Mouse (Mus musculus) neural tube, embryonic 14.5 days (tissue): ENCODE data around the gene Hoxb6. TPM values are rescaled to one million over a fixed set of nuclear protein-coding genes. Genes with fewer than 3 reads are reported as not detected.
A peak's percentile ranks its signal among the peaks of the same experiment; 100 is the strongest.

Source experiments
- ATAC-seq: fragments of 200-750 bp; cut with Nextera tagmentation; 2 replicates; pipeline ENCODE4 v1.8.0; 2017; ENCODE audit warnings: low read depth, mild to moderate bottlenecking, moderate TSS enrichment, moderate library complexity
- H3K27ac ChIP-seq: fragments of 300-500 bp; sonication (generic); 2 replicates; pipeline ENCODE4 v1.5.1; 2014; ENCODE audit warnings: low read depth, mild to moderate bottlenecking, control low read depth, low read length, moderate library complexity, mixed read lengths
- H3K27me3 ChIP-seq: fragments of 300-500 bp; sonication (generic); 2 replicates; pipeline ENCODE4 v1.6.1; 2014; ENCODE audit warnings: low read length; ENCODE audit not compliant: control insufficient read depth, insufficient read depth
- H3K36me3 ChIP-seq: fragments of 300-500 bp; sonication (generic); 2 replicates; pipeline ENCODE4 v1.6.1; 2014; ENCODE audit warnings: low read length, mixed read lengths; ENCODE audit not compliant: control insufficient read depth, insufficient read depth
- H3K4me1 ChIP-seq: fragments of 300-500 bp; sonication (generic); 2 replicates; pipeline ENCODE4 v1.6.1; 2014; ENCODE audit warnings: low read length; ENCODE audit not compliant: control insufficient read depth, insufficient read depth
- H3K4me2 ChIP-seq: fragments of 300-500 bp; sonication (generic); 2 replicates; pipeline ENCODE4 v1.6.1; 2014; ENCODE audit warnings: mild to moderate bottlenecking, low read depth, low read length, control low read depth
- H3K4me3 ChIP-seq: fragments of 300-500 bp; sonication (generic); 2 replicates; pipeline ENCODE4 v1.5.1; 2014; ENCODE audit warnings: low read depth, low read length, control low read depth, mixed read lengths
- H3K9ac ChIP-seq: fragments of 300-500 bp; sonication (generic); replicated peaks from 2 replicates; pipeline ENCODE4 v1.6.1; 2014; ENCODE audit warnings: low read depth, mild to moderate bottlenecking, control low read depth, low read length, mixed read lengths
- H3K9me3 ChIP-seq: fragments of 300-500 bp; sonication (generic); 2 replicates; pipeline ENCODE4 v1.6.1; 2016; ENCODE audit warnings: low read length; ENCODE audit not compliant: control insufficient read depth
- WGBS: fragments of 180-500 bp; shearing (Covaris S2); extraction: QIAGEN DNeasy Blood & Tissue Kit; methylation state at CpG from one replicate; pipeline ENCODE4 v1.1.7; 2014; 5-methylcytosine and 5-hydroxymethylcytosine counted together
- polyA plus RNA-seq: library from polyadenylated mRNA; unstranded; fragments of >200 nt; fragmentation: Nextera tagmentation; extraction: Ambion mirVana; gene quantifications from 2 replicates; pipeline ENCODE4 v1.2.1, GENCODE M21; 2014

Gene Hoxb6
- polyA plus RNA-seq, 1 experiment from 2014 or later, result 138 TPM

DNA sequence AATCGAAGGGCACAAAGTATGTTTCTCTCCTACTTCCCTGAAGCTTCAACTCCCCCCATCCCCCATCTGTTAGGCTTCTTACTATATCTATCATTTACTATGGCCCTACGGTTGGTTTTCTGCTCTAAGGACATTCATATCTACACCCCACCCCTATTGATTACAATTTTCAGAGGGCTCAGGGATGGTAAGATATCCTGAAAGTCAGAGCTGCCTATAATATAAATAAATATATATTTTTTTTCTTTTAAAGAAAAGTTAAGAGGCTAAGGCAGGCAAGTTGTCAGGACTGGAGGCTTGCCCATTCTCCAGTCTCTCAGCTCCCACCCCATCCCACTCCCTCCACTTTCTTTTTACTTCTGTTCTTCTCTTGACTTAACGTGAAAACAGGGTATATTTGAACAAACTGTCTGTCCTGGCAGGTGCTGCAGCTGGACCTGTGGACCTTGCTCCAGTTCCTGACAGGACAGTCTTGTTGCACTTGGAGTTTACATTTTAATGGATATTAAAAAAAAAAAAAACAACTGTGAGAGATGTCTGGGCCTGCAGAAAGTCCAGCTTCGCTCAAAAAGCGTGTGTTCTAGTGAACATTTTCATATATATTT, 54.7 kb downstream of the Hoxb6 start:
- no peak for ATAC-seq
- no peaks in the 10 kb centered on the region for H3K9me3 ChIP-seq
- H3K4me3 ChIP-seq, result peak overlapping the region; percentile 59; the same call in 1 of the 2 replicates
- peak overlapping the region; percentile 100 for H3K27ac ChIP-seq
- peaks cover 21% of the 10 kb centered on the region for H3K36me3 ChIP-seq
- no peaks in the 10 kb centered on the region for H3K27me3 ChIP-seq
- WGBS, result 25% methylated on average over 5 of the region's 5 CpGs
- H3K9ac ChIP-seq, result peak overlapping the region; percentile 100
- H3K4me1 ChIP-seq, result peaks cover 84% of the 10 kb centered on the region
- peak overlapping the region; percentile 100; the same call in 1 of the 2 replicates for H3K4me2 ChIP-seq

GRCm38 (mm10) chr11:96347717-96348116, 55.4 kb downstream of the Hoxb6 start:
- Histone ChIP-seq H3K9me3 (no peaks in the 10 kb centered on the region), H3K27ac (peak overlapping the region; percentile 100), H3K27me3 (no peaks in the 10 kb centered on the region), H3K4me2 (peak overlapping the region; percentile 46), H3K36me3 (peaks cover 21% of the 10 kb centered on the region), H3K4me3 (no peak overlapping the region), H3K9ac (peak overlapping the region; percentile 58), H3K4me1 (peaks cover 79% of the 10 kb centered on the region)
- 3% methylated on average over 4 of the region's 4 CpGs for WGBS
- no peak for ATAC-seq

DNA sequence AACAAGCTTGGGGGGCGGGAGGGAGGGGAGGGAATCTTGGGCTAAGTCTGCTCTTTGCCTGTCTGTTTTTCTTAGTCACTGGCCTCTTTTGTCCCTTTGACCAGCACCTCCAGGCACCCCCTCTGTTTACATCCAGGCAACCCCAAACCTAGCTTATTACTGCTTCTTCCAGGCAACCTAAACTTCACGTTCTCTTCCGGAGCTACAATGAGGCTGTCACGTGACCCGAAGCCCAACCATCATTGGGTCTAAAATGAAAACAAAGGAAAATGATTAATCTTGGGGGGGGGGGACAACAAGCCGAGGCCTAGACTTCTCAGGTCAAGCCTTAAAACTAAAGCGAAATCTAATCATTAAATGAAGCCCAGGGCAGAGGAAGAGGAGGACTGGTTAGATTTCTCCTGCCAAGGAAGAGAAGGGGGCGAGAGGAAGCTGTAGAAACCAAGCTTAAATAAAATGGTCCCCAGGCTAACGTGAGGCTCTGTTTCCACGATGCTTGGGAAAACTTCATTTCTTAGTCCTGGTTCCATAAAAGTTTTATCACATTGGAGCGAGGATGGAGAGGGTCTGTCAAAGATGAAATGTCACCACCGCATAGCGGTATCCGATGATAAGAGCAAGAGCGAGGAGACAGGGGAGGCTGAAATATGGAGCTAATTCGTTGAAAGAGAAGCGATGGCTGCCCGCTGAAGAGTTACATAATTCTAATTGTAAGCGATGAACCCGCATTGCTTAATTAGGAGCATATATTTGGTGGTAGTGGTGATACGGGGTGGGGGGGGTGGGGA, 56.1 kb downstream of the Hoxb6 start:
- Histone ChIP-seq H3K9me3 (no peaks in the 10 kb centered on the region), H3K4me3 (peak overlapping the region; percentile 20), H3K36me3 (peaks cover 25% of the 10 kb centered on the region), H3K4me2 (peak overlapping the region; percentile 46), H3K27me3 (no peaks in the 10 kb centered on the region), H3K9ac (peak overlapping the region; percentile 58), H3K4me1 (peaks cover 74% of the 10 kb centered on the region), H3K27ac (peak overlapping the region; percentile 100)
- ATAC-seq, result no peak
- WGBS, result 4% methylated on average over 21 of the region's 21 CpGs

DNA sequence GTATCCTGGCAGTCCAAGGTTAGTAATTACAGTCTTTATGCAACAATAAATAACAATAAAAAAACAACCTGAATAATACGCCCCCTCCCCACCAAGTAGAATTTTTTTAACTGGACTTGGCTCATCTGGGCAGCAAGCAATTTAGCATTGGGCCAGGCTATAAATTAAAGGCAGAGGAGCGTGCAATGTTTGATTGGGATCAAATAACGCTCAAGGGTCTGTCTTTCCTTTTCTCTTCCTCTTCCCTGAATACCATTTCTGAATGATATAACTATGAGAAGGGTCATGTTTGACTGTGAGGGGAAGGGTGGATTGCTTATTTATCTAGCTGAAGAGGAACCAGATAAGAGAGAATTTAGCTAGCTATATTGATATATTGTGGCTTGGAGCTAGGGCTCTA, 56.7 kb downstream of the Hoxb6 start:
- WGBS, result 6% methylated on average over 3 of the region's 3 CpGs
- H3K9me3 ChIP-seq, result no peaks in the 10 kb centered on the region
- ATAC-seq, result no peak
- H3K4me2 ChIP-seq, result peak overlapping the region; percentile 46
- peaks cover 25% of the 10 kb centered on the region for H3K36me3 ChIP-seq
- peak overlapping the region; percentile 58 for H3K9ac ChIP-seq
- H3K4me3 ChIP-seq, result peak overlapping the region; percentile 20
- peak overlapping the region; percentile 100 for H3K27ac ChIP-seq
- no peaks in the 10 kb centered on the region for H3K27me3 ChIP-seq
- peaks cover 68% of the 10 kb centered on the region for H3K4me1 ChIP-seq

DNA sequence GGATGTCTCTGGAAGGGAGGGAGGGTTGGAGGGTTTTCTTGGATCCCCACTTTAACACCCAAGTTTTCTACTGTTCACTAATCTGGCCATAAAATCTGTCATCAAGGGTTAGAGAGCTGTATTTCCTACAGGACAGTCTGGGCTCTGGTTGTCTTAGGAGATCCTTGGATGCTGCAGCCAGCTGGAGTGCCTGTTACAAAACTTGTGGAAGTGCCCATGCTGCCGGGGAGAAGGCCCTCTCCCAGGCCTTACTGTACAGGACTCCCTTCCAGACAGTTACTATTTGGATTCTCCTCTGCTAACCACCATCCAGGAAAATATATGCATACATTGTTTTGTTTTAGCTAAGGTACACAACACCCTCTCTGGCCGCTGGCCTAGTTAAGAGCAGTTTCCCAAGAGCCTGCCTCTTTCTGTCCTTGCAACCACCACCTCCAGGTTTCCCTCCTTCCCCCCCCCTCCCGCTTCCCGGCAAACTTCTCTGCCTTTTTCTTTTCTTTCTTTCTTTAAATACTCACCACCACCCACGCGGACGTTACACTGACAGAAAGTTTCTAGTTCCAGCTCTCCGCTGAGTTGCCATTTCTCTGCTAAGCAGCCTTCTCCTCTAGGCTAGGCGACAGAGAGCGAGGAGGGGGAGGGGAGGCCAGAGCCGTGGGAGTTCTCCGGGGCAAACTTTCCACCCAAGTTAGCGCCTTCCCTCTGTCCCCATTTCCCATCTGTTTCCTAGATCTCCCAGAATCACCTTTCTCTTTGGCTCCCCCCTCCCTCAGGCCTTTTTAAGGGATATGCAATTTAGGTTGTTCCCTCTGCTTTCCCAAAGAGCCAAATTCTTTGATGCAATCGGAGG, 57.4 kb downstream of the Hoxb6 start:
- H3K4me2 ChIP-seq, result peak overlapping the region; percentile 46
- peaks cover 20% of the 10 kb centered on the region for H3K36me3 ChIP-seq
- peaks cover 61% of the 10 kb centered on the region for H3K4me1 ChIP-seq
- no peaks in the 10 kb centered on the region for H3K9me3 ChIP-seq
- H3K27ac ChIP-seq, result peak overlapping the region; percentile 100
- ATAC-seq, result no peak
- H3K4me3 ChIP-seq, result peak overlapping the region; percentile 20; the same call in 1 of the 2 replicates
- peak overlapping the region; percentile 58 for H3K9ac ChIP-seq
- 3% methylated on average over 14 of the region's 14 CpGs for WGBS
- H3K27me3 ChIP-seq, result no peaks in the 10 kb centered on the region

- Histone ChIP-seq H3K9ac (peak within 1 kb of the TSS; percentile 100), H3K4me1 (peaks cover 55% of the 10 kb centered on the region), H3K9me3 (no peaks in the 10 kb centered on the region), H3K4me2 (peak within 1 kb of the TSS; percentile 97), H3K27ac (peak within 1 kb of the TSS; percentile 100), H3K36me3 (peaks cover 16% of the 10 kb centered on the region), H3K27me3 (no peaks in the 10 kb centered on the region), H3K4me3 (peak within 1 kb of the TSS; percentile 91)
- no peak for ATAC-seq
- WGBS, result 6% methylated on average over 2 of the region's 2 CpGs
These were observed 58.0 kb downstream of the Hoxb6 start, which contains the start of gene Hoxb2 for GRCm38 (mm10) chr11:96350341-96350624. TSS of gene Hoxb2 (plus strand) at chr11:96350525.

- H3K27ac ChIP-seq, result peak overlapping the region; percentile 100
- H3K4me2 ChIP-seq, result peak overlapping the region; percentile 97
- no peaks in the 10 kb centered on the region for H3K9me3 ChIP-seq
- no peak for ATAC-seq
- peak overlapping the region; percentile 91 for H3K4me3 ChIP-seq
- H3K27me3 ChIP-seq, result no peaks in the 10 kb centered on the region
- 5% methylated on average over 2 of the region's 2 CpGs for WGBS
- H3K9ac ChIP-seq, result peak overlapping the region; percentile 100
- H3K36me3 ChIP-seq, result peaks cover 11% of the 10 kb centered on the region
- peaks cover 51% of the 10 kb centered on the region for H3K4me1 ChIP-seq
These were observed 58.5 kb downstream of the Hoxb6 start for GRCm38 (mm10) chr11:96350791-96351190.
